Mouse (Mus musculus) adrenal gland, postnatal 14 days (tissue): ENCODE measurements around the gene Psma4. TPM values are rescaled to one million over a fixed set of nuclear protein-coding genes. Genes with fewer than 3 reads are reported as not detected.
"Not testable (repeated sequence)": the region's sequence is repeated elsewhere in the genome, so short reads cannot be mapped to it uniquely, and the experiment has no call there.

Source experiments
- DNase-seq: peaks from one replicate; pipeline ENCODE4 v3.0.0; 2021; ENCODE audit warnings: mixed read lengths
- long read RNA-seq, 2 experiments: library from polyadenylated mRNA; stranded (forward); transcript quantifications; one replicate each; pipeline ENCODE4 v2.0.0; 2021
- total RNA-seq: library from RNA; stranded (reverse); gene quantifications from 2 replicates; pipeline ENCODE4 v1.2.3, GENCODE M21; 2021

Gene Psma4
- total RNA-seq: 183 and 205 TPM in 2 replicates
- long read RNA-seq, experiment 1, transcript Psma4-201 (9 exons, 1,165 nt): major isoform, 99 of 110 reads
- long read RNA-seq, experiment 1, partial matches to known transcripts: 3 of 110 reads
- long read RNA-seq, experiment 1, other reads (novel, unspliced or antisense): 8 of 110 reads
- long read RNA-seq, experiment 2, transcript Psma4-201 (9 exons, 1,165 nt): major isoform, 84 of 106 reads
- long read RNA-seq, experiment 2, partial matches to known transcripts: 6 of 106 reads
- long read RNA-seq, experiment 2, other reads (novel, unspliced or antisense): 16 of 106 reads

DNA sequence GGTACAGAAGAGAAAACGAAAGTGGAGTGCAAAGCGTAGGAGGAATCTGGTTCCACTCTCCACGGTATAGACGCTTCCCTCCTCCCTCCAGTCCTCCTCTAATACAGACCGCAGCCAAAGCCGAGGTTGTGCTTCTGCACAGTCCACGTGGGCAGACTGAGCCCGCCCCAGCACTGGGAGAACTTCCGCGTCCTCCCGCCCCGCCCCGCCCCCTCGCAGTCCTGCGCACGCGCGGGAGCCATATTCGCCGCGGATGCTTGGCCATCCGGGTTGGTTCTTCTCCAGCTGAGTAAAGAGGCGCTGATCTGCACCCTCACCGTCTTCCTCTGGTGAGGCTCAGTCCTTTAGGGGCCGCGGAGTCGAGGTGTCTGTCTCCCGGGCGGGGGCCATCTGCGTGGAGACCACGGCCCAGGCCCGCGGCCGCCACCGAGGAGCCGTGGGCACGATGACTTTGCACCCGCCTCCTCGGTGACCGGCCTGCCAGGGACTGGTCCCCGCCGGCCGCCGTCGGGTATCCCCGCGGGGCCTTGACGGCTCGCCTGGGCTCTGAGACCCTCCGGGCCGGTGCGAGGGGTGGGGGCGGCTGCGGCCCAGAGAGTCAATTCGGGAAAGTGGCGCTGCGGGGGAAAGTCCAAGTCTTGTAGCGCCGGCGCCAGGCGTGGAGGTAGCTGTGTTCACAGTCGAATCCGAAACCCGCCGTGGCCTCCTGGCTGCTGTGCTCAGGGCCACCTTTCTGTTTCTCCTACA, at the start of gene Psma4, which contains the start of gene AY074887:
Psma4 (plus strand) TSS at position 216 of the 747 bp plus-strand sequence.
AY074887 (minus strand) TSS at position 424 of the 747 bp plus-strand sequence.
- peak; percentile 96 for DNase-seq

DNA sequence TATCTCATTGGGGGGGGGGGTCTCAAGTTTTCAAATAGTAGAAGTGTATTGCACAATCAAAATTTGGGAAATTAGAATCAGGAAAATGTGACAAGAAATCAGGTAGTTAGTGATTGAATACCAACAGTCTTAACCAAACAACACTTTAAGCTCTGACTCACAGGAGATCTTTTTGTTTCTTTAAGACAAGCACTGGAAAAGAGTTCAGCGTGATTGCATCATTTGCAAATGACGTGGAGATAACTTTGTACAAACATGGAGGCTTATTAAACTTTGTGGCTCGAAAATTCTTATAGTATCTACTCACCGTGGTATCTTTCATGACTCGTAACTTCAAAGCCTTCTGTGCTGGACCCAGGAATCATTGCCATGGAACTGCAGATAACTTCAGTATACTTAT, 41.1 kb upstream of the Psma4 start:
- no peak for DNase-seq

DNA sequence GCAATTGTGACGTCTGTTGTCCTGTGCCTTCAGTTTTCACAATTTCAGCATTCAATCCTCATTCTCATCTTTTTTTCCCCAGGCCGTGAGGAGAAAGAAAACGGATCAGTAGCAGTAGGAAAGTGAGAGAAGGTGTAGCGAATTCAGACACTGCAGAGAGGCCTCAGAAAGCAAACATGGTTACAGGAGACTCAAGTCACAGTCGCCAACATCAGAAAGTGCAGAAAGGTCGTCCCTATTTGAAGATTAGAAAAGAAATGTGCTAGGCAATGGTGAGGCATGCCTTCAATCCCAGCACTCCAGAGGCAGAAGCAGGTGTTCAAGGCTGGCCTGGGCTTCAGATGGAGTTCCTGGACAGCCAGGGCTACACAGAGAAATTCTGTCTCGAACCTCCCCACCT, 35.0 kb upstream of the Psma4 start:
- DNase-seq: no peak

DNA sequence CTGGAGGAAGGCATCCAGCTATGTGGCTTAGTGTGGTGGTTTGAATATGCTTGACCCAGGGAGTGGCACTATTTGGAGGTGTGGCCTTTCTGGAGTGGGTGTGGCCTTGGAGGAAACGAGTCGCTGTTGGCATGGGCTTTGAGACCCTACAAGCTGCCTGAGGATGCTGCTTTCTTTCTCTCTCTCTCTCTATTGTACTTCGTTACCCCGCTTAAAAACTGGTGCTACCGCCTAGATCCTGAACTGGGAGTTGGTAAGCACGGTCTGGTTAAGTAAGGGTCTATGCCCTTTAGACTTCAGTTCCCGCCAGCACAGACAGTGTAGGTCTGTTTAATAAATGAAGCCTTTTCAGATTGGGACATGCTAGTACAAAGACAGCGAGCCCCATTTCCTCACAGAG, 34.2 kb upstream of the Psma4 start:
- no peak for DNase-seq

DNA sequence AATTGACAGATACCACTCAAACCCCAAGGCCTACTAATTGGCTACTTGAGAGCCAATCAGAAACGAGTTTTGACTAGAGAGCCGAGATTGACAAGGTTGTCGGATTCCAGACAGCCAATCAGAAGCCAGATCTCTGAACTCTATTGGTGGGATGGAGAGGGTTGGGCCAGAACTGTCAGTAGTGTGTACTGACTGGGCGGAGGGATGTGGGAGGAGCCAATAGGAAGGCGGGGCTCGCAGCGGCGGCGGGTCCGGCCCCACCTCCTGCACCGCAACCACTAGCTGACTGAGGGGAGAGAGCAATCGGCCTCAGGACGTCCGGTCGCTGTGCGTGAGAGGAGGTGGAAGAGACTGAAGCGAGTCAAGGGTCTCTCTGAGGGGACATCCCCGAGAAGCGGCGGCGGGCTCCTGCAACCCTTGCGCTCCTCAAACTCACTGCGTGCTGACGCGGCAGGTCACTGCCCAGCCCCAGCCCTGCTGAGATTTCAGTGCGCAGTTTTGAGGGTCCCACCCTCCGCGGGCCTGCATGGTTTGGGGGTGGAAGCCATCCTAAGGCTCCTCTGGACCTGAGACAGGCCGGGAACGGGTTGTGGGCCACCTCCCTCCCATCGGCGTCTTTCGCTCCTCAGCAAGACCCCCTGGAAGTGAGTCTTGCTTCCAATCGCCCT, 33.4 kb upstream of the Psma4 start, which contains the start of gene Hykk:
Hykk (plus strand) TSS at position 274 of the 668 bp plus-strand sequence.
- DNase-seq: peak; percentile 94

DNA sequence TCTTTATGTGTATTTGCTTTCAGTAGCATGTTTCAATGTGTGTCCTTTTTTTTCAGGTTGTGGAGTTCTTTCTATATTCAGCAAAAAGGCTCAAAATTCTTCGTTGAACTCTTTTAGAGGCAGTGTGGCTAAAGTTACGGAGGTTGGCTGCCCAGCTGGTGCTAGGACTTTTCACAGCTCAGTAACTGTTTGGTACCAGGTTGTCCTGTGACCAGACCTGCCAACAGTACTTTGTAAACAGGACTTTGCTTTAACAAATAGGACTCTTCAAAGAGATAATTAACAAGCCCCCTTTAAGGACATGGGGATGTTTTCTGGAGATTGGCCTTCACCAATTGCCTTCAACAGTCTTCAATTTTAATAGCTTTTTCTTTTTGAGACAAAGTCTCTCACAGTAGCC, 32.4 kb upstream of the Psma4 start:
- no peak for DNase-seq

DNA sequence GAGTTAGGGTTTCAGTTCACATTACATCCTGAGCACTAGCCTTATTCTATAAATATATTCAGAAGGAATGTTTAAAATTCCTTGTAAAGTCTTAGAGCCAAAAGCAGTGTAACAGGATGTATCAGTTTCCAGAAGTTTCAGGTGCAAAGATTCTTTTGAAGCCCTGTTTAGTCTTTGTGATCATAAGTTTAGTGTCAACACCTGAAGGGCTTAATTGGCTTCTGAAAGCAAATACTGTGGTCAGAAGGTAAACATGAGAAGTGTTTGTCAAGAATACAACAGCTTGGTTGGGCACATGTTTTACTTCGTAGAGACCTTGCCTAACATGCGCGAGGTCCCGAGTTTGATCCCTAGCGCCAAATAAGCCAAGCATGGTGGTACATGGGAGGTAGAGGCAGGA, 31.8 kb upstream of the Psma4 start:
- no peak for DNase-seq

DNA sequence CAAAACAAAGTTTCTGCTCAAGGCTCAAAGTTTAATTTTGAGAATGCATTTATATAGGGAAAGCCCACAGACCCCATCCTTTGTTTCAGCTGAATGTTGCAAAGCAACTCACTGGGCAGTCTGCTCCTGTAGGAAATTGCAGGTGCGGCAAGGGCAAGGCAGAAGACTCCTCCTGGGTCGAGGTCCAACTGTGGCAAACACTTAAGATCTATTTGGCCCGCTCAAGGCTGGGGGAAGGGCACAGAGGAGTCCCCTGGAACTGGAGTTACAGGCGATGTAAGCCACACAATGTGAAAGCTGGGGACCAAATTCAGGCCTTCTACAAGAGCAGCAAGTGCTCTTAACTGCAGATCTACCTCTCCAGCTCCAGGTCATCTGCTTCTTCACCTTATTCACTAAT, 30.6 kb upstream of the Psma4 start:
- DNase-seq: no peak

DNA sequence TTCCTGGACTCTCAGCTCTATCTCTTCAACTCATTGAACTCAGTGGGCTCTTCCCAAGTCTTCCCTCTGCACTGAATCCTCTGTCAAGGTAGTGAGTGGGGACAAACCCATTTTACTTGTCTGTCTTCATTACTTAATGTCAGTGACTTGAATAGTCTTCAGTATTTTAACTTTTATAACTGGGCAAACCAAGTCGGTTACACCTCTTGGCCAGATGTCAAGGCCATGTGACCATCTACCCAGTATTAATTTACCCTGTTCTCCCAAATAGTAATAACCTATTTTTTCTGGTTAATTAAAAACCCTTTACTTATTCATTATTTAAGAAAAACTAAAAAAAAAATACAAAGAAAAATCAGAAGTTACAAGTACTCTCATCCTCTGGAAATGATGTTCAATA, 19.8 kb upstream of the Psma4 start:
- DNase-seq: no peak

DNA sequence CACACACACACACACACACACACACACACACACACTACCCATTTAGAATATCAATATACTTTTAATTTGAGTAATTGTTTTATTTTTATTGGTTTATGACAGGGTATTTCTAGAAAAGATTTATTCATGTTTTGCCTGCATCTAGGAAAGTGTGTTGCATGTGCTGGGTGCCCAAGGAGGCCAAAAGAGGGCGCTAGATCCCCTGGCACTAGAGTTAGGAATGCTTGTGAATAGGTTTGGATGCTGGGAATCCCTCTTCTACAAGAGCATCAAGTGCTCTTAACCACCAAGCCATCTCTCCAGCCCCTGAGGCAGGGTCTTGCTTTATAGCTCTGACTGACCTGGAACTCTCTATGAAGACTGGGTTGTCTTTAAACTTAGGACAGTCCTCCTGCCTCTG, 18.8 kb upstream of the Psma4 start:
- DNase-seq: no peak

DNA sequence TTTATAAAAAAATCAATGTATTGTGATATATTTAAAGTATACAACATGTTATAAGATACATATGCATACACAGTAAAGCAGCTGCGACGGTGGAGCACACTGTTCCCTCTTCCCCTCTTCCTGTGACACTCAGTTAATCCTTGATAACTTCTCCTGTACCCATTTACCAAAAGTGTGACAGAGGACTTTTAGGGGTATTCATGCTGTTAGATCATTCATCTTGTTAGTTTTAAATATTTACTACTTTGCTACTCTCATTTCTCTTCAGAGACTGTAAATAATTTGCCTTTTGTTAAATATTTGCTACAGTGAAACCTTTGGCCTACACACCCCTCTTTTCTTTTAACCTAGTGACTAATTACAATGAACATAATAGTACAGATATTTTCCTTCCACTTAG, 18.2 kb upstream of the Psma4 start:
- DNase-seq: no peak

DNA sequence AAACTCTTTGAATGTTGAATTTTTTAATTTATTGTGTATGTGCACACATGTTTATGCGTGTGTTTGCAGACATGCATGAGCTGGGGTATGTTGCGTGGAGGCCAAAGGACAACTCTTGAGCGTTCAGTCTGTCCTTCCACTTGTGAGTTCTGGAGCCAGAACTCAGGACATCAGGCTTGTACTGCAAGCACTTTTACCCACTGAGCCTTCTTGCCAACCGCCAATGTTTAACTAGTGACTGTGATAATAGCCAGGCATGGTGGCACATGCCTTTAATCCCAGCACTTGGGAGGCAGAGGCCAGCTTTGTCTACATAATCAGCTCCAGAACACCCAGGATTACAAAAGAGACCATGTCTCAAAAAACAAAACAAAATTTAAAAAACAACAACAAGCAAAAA, 8.5 kb upstream of the Psma4 start:
- no peak for DNase-seq

DNA sequence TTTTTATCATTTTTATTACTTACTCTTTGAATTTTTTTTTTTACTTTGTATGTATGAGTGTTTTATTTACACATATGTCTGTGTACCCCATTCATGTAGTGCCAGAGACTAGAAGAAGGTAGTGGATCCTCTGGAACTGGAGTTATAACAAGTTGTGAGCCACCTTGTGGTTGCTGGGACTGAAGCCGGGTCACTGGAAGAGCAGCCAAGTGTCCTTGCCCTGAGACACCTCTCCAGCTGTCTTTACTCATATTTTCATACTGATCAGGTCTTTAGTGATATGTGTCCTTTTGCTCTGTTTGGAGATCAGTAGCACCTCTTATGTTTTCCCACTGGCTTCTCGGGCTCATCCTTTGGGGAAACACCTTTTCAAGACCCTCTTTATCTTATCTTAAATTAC, 6.1 kb upstream of the Psma4 start:
- peak; percentile 10 for DNase-seq

DNA sequence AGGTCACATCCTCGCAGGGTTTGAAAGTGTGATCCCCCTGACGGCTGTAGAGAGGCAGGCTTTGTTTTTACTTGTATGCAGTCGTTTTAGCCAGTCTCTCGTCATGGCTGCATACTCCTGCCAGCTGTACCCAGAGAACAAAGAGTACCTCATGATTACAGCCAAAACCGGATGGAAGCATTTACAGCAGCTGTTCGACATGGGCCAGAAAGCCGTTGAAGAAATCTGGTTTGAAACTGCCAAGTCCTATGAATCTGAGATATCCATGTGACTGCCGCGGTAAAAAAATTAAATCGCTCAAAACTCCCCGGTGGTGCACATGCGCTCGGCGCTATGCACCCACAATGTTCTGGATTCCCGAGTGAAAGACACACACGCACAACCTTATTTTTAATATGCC, 4.3 kb upstream of the Psma4 start:
- DNase-seq: no peak

DNA sequence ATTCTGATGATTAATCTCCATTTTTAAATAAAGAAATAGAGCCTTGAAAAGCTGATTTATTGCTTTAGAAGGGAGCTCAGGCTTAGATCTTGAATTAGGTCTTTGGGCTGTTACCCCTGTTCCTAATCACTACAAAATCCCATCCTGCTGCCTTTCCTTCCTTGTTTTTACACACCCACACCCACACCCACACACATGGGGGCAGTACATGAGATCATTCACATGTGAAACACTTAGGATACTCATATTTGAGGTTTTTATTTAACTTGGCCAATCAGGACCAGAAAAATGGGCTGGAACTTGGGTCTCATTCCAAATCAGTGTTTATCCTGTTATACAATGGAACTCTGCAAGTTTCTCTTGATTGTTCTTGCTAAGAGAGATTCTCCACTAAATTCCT, 1.1 kb upstream of the Psma4 start:
- DNase-seq: no peak

DNA sequence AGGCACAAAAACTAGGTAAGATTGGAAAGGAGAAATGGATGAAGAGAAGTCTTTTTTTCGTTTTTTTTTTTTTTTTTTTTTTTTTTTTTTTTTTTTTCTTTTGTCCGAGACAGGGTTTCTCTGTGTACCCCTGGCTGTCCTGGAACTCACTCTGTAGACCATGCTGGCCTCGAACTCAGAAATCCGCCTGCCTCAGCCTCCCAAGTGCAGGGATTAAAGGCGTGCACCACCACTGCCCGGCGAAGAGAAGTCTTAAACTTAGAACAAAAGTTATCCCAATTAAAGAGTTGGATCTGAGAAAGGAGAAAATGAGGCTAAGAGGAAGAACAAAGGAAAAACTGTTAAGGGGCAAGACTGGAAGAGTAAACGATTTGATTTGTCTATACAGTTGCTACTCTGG, 428 bp upstream of the Psma4 start:
- not testable (repeated sequence) for DNase-seq

DNA sequence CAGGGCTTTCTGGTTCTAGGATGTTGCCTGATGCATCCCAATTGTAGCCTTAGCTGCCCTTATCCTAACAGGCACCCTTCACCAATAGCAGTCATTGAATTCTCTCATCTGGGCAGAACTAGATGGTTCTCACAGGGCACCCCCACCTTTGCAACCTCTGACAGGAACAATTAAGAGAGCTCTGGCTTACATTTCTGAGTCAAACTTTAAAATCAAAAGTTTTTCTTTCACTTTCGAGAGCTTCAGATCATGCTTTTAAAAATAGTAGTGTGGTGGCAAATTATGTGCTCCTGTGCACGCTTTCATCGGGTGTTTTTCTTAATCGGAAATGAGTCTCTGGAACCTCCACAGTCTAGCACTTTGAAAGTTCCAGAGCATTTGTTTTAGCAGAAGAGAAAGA, 10.5 kb downstream of the Psma4 start:
- DNase-seq: no peak

DNA sequence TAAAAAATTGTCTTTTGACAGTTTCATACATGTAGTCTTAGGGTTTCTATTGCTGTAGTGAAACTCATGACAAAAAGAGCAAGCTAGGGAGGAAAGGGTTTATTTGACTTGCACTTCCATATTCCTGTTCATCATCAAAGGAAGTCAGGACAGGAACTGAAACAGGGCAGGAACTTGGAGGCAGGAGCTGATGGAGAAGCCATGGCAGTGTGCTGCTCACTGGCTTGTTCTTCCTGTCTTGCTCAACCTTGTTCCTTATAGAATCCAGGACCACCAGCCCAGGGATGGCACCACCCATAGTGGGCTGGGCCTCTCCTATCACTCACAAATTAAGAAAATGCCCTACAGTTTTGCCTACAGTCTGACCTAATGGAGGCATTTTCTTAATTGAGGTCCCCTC, 13.1 kb downstream of the Psma4 start:
- no peak for DNase-seq

DNA sequence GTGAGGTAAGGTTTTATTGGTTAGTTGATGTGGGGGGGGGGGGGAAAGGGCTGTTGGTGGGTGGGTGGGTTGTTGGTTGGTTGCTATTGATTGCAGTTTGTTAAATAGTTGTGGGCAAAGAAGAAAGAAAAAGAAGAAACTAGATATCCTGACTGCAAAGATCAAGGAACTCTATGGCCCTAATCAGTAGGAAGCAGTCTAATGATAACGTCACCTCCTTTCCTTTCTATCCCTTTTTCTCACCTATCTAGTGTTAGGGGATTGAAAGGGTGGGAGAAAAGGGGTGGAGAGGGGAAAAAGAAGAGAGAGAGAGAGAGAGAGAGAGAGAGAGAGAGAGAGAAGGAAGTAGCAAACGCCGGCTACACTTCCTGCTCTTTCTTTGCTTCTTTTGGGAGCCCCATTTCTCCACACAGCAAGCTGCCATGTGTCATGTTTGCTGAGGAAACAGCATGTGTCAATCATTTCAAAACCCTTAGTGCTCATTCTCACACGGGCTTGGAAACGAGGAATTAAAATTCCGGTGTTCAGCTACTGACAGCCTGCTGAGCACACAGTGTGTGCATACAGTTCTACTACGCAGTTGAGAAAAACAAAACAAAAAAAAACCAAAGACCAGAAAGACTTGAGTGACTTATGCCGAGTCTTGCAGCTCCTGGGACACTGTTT, 19.5 kb downstream of the Psma4 start:
- no peak for DNase-seq

DNA sequence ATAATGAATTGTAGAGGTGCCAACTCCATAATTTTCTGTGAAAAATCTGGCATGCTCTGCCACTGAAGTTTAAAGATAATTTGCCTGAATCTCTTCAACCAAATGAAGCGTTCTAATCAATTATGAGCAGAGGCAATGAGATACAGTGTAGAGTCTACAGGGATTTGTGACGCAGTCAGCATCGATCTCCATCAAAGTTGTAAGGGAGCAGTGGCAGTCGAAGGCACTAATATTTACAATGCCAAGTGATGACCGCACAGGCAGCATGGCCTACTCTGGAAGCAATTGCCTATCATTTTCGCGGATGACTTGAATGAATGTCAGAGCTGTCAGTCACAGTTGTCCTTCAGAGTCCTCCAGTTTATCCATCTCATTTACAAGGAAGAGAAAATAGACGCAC, 30.1 kb downstream of the Psma4 start, which contains the start of gene Chrna5:
Chrna5 (plus strand) TSS at position 207 of the 400 bp plus-strand sequence.
- DNase-seq: no peak

DNA sequence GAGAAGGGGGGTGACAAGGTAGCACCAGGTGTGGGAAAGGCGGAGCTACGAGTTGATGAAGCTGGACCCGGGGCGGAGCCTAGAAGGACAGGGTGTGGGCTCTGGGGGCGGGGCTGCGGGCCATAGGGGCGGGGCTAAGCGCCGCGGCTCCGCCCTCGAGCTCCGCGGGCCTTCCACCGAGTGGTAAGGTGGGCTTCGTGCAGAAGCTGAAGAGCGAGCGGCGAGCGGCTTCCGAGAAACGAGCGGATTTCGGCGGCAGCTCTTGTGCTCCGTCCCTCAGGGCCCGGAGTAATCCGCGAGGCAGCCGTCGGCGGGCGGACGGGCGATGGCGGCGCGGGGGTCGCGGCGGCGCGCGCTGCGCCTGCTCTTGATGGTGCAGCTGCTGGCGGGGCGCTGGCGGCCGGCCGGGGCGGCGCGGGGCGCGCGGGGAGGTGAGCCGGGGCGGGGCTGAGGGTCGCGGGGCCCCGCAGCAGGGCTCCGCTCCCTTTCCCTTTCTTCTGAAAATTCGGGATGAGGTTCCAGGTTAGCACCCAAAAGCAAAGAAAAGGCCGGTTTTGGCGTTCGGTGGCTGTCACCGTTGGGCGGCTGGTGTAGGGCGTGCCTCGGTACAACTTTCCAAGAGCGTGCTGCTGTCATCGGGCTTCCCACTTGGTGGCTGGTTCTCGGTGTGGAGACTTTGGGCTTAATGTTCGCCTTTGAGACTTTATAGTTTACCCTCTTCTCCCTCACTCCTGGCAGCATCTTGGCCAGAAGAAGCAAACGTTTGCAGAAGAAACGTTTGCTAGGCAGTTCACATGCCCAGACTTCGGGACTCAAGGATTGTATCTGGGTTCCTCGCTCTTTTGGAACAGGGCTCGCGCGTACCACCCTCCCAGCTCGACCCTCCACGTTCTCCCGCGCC, 31.0 kb downstream of the Psma4 start:
- peak; percentile 47 for DNase-seq

DNA sequence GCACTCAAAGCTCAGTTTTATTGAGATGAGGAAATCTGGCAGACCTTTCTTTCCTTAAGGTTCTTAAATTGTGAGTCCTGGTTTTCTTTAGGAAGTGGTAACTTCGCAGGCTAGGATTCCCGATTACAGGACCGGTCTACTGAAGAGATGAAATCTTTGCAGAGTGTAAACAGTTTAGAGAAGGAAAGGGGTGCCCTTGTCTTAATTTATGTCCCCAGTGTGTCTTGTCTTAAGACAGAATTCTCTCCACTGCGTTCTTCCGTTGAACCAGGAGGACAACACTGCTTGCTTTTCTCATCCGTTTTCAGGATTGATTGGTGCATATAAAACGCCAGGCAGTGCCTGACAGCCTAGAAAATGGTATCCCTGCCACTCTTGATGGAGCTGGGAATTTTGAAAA, 31.8 kb downstream of the Psma4 start:
- no peak for DNase-seq
